Mouse (Mus musculus): ENCODE measurements around the gene Lmntd1. TPM values are rescaled to one million over a fixed set of nuclear protein-coding genes. Genes with fewer than 3 reads are reported as not detected.

The Lmntd1 gene
- polyA plus RNA-seq, 1 experiment from 2014 or later = 1.6 TPM

- no peaks in the 10 kb centered on the region for H3K27me3 ChIP-seq (ENCODE audit: insufficient read depth, low read length)
- WGBS = 57% methylated on average over 6 of the region's 6 CpGs
- ATAC-seq (ENCODE audit: low FRiP score, low TSS enrichment) = no peak
- H3K4me3 ChIP-seq (ENCODE audit: low read length) = no peak overlapping the region
- no peaks in the 10 kb centered on the region for H3K9me3 ChIP-seq (ENCODE audit: low read length)
- no peak overlapping the region for H3K9ac ChIP-seq (replicated peaks; ENCODE audit: low read length)
- peak overlapping the region; percentile 61; the same call in 1 of the 2 replicates for H3K27ac ChIP-seq (ENCODE audit: low read length)
- no peak overlapping the region for H3K4me2 ChIP-seq (replicated peaks; ENCODE audit: low read depth, low read length)
- H3K36me3 ChIP-seq (ENCODE audit: insufficient read depth, low read length) = no peaks in the 10 kb centered on the region
- peaks cover 23% of the 10 kb centered on the region for H3K4me1 ChIP-seq (ENCODE audit: insufficient read depth, low read length)
Measured at GRCm38 (mm10) chr6:145592036-145592435, 22.1 kb downstream of the Lmntd1 start.

DNA sequence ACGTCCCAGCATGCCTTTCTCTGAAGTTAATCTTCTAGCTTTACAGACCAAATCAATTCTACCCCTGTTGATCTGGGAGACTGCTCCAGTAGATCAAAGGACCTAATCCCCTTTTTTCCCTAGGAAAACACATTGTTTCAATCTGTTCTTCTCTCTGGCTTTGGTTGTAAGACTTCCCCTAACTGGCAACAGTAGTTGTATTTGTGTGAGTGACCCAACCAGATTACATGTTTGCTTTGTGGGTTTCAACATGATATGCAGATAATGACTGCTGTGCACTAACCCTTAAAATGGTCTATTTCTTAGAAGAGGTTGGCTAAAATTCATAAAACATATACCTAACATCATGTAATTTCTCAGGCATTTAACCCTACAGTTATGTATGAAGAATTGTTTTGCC lies 22.5 kb downstream of the Lmntd1 start:
- 80% methylated on average over 1 of the region's 1 CpGs for WGBS
- H3K9ac ChIP-seq (replicated peaks; ENCODE audit: low read length) = no peak overlapping the region
- no peak for ATAC-seq (ENCODE audit: low FRiP score, low TSS enrichment)
- H3K27me3 ChIP-seq (ENCODE audit: insufficient read depth, low read length) = no peaks in the 10 kb centered on the region
- no peak overlapping the region for H3K4me3 ChIP-seq (ENCODE audit: low read length)
- no peaks in the 10 kb centered on the region for H3K36me3 ChIP-seq (ENCODE audit: insufficient read depth, low read length)
- no peak overlapping the region for H3K4me2 ChIP-seq (replicated peaks; ENCODE audit: low read depth, low read length)
- H3K27ac ChIP-seq (ENCODE audit: low read length) = no peak overlapping the region
- peaks cover 23% of the 10 kb centered on the region for H3K4me1 ChIP-seq (ENCODE audit: insufficient read depth, low read length)
- no peaks in the 10 kb centered on the region for H3K9me3 ChIP-seq (ENCODE audit: low read length)

DNA sequence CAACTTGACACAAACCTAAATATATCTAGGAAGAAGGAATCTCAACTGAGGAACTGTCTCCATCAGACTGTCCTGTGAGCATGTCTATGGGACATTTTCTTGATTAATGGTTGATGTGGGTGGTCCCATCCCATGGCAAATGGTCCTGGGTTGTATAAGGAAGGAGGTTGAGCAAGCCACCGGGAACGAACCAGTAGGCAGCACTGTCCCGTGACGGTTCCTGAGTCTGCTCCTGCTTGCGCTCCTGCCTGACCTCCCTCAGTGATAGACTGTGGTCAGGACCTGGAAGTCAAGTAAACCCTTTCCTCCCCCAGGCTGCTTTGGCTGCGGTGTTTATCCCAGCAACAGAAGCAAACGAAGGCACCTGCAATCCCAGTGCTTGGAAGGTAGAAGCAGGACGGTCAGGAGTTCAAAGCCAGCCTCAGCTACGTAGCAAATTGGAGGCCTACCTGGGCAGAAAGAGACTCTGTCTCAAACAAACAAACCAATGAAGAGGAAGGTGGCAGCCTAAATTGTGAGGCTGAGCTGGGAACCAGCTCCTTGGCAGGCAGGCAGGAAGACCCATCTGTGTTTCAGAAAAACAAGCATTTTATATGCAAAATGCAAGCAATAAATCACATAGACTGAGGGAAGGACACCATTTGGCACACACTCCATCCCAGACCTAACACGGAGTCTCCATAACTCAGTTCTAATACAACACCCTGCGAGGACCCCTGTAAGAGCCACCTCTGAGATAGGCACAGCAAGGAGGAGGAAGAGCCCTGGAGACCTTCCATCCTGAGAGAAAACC lies 23.4 kb downstream of the Lmntd1 start:
- Histone ChIP-seq H3K36me3 (ENCODE audit: insufficient read depth, low read length) (no peaks in the 10 kb centered on the region), H3K27me3 (ENCODE audit: insufficient read depth, low read length) (no peaks in the 10 kb centered on the region), H3K27ac (ENCODE audit: low read length) (no peak overlapping the region), H3K9me3 (ENCODE audit: low read length) (no peaks in the 10 kb centered on the region), H3K4me2 (replicated peaks; ENCODE audit: low read depth, low read length) (no peak overlapping the region), H3K9ac (replicated peaks; ENCODE audit: low read length) (no peak overlapping the region), H3K4me1 (ENCODE audit: insufficient read depth, low read length) (peaks cover 23% of the 10 kb centered on the region), H3K4me3 (ENCODE audit: low read length) (no peak overlapping the region)
- 47% methylated on average over 11 of the region's 11 CpGs for WGBS
- ATAC-seq (ENCODE audit: low FRiP score, low TSS enrichment) = 0 out of 2 replicates have a peak, but pooled peaks have one; percentile 36

GRCm38 (mm10) chr6:145585052-145585973 lies 28.8 kb downstream of the Lmntd1 start:
- Histone ChIP-seq H3K4me1 (ENCODE audit: insufficient read depth, low read length) (peaks cover 6% of the 10 kb centered on the region; the same call in 1 of the 2 replicates), H3K9ac (replicated peaks; ENCODE audit: low read length) (no peak overlapping the region), H3K36me3 (ENCODE audit: insufficient read depth, low read length) (no peaks in the 10 kb centered on the region), H3K27ac (ENCODE audit: low read length) (no peak overlapping the region), H3K27me3 (ENCODE audit: insufficient read depth, low read length) (no peaks in the 10 kb centered on the region), H3K4me2 (replicated peaks; ENCODE audit: low read depth, low read length) (no peak overlapping the region), H3K9me3 (ENCODE audit: low read length) (no peaks in the 10 kb centered on the region), H3K4me3 (ENCODE audit: low read length) (no peak overlapping the region)
- ATAC-seq (ENCODE audit: low FRiP score, low TSS enrichment) = no peak
- WGBS = 85% methylated on average over 21 of the region's 21 CpGs

GRCm38 (mm10) chr6:145581366-145582170 lies 32.6 kb downstream of the Lmntd1 start:
- ATAC-seq (ENCODE audit: low FRiP score, low TSS enrichment) = no peak
- 44% methylated on average over 10 of the region's 10 CpGs for WGBS
- H3K4me2 ChIP-seq (replicated peaks; ENCODE audit: low read depth, low read length) = no peak overlapping the region

GRCm38 (mm10) chr6:145579761-145580160 lies 34.4 kb downstream of the Lmntd1 start:
- Histone ChIP-seq H3K4me3 (ENCODE audit: low read length) (no peak overlapping the region), H3K4me1 (ENCODE audit: insufficient read depth, low read length) (peaks cover 21% of the 10 kb centered on the region), H3K36me3 (ENCODE audit: insufficient read depth, low read length) (no peaks in the 10 kb centered on the region), H3K4me2 (replicated peaks; ENCODE audit: low read depth, low read length) (no peak overlapping the region), H3K9ac (replicated peaks; ENCODE audit: low read length) (no peak overlapping the region), H3K27ac (ENCODE audit: low read length) (no peak overlapping the region), H3K27me3 (ENCODE audit: insufficient read depth, low read length) (no peaks in the 10 kb centered on the region), H3K9me3 (ENCODE audit: low read length) (no peaks in the 10 kb centered on the region)
- no peak for ATAC-seq (ENCODE audit: low FRiP score, low TSS enrichment)
- 72% methylated on average over 3 of the region's 3 CpGs for WGBS

More at GRCm38 (mm10) chr6:145581366-145582170, 32.6 kb downstream of the Lmntd1 start:
- Histone ChIP-seq H3K4me1 (ENCODE audit: insufficient read depth, low read length) (peaks cover 21% of the 10 kb centered on the region), H3K27ac (ENCODE audit: low read length) (no peak overlapping the region), H3K4me3 (ENCODE audit: low read length) (no peak overlapping the region), H3K9ac (replicated peaks; ENCODE audit: low read length) (no peak overlapping the region), H3K9me3 (ENCODE audit: low read length) (no peaks in the 10 kb centered on the region), H3K27me3 (ENCODE audit: insufficient read depth, low read length) (no peaks in the 10 kb centered on the region), H3K36me3 (ENCODE audit: insufficient read depth, low read length) (no peaks in the 10 kb centered on the region)

GRCm38 (mm10) chr6:145578457-145579185 lies 35.5 kb downstream of the Lmntd1 start:
- peak; percentile 87 for ATAC-seq (ENCODE audit: low FRiP score, low TSS enrichment)

GRCm38 (mm10) chr6:145576762-145577161 lies 37.4 kb downstream of the Lmntd1 start:
- Histone ChIP-seq H3K27ac (ENCODE audit: low read length) (no peak overlapping the region), H3K9ac (replicated peaks; ENCODE audit: low read length) (no peak overlapping the region), H3K4me3 (ENCODE audit: low read length) (no peak overlapping the region), H3K36me3 (ENCODE audit: insufficient read depth, low read length) (no peaks in the 10 kb centered on the region), H3K27me3 (ENCODE audit: insufficient read depth, low read length) (no peaks in the 10 kb centered on the region), H3K4me1 (ENCODE audit: insufficient read depth, low read length) (peaks cover 18% of the 10 kb centered on the region), H3K4me2 (replicated peaks; ENCODE audit: low read depth, low read length) (no peak overlapping the region), H3K9me3 (ENCODE audit: low read length) (no peaks in the 10 kb centered on the region)
- 94% methylated on average over 4 of the region's 4 CpGs for WGBS
- ATAC-seq (ENCODE audit: low FRiP score, low TSS enrichment) = no peak

More at GRCm38 (mm10) chr6:145578457-145579185, 35.5 kb downstream of the Lmntd1 start:
- H3K27me3 ChIP-seq (ENCODE audit: insufficient read depth, low read length) = no peaks in the 10 kb centered on the region
- H3K4me2 ChIP-seq (replicated peaks; ENCODE audit: low read depth, low read length) = peak overlapping the region; percentile 11; the same call in 1 of the 2 replicates
- no peak overlapping the region for H3K9ac ChIP-seq (replicated peaks; ENCODE audit: low read length)
- WGBS = 8% methylated on average over 10 of the region's 10 CpGs
- H3K4me1 ChIP-seq (ENCODE audit: insufficient read depth, low read length) = peaks cover 21% of the 10 kb centered on the region
- peak overlapping the region; percentile 59 for H3K27ac ChIP-seq (ENCODE audit: low read length)
- H3K4me3 ChIP-seq (ENCODE audit: low read length) = no peak overlapping the region
- H3K36me3 ChIP-seq (ENCODE audit: insufficient read depth, low read length) = no peaks in the 10 kb centered on the region
- no peaks in the 10 kb centered on the region for H3K9me3 ChIP-seq (ENCODE audit: low read length)

Measured in kidney, embryonic 16.5 days (tissue).